Mouse (Mus musculus): ENCODE data around the gene Gm13696. TPM values are rescaled to one million over a fixed set of nuclear protein-coding genes. Genes with fewer than 3 reads are reported as not detected.
"Not testable (repeated sequence)": the region's sequence is repeated elsewhere in the genome, so short reads cannot be mapped to it uniquely, and the experiment has no call there.

Gene Gm13696
- 1 to 10 TPM; 1.5 to 1.7 TPM for total RNA-seq (2021)
- long read RNA-seq, experiment 1: 0 reads
- long read RNA-seq, experiment 2: 0 reads

DNA sequence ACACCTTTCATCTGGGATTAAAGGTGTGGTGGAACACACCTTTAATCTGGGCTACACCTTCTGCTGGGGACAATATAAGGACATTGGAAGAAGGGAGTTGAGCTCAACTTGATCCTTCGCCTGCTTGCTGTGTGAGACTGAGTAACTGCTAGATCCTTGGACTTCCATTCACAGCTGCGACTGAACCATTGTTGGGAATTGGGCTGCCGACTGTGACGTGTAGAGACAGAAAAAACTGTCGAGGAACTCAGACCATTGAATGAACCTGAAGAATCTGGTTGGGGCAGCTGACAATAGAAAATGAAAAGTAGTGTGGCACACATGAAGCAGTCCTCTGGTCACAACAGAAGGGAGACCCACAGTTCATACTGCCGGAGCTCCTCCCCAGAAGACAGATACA, at the start of gene Gm13696:
Gene Gm13696 (plus strand): TSS at position 301 of the 400 bp plus-strand sequence.
- not testable (repeated sequence) for DNase-seq

DNA sequence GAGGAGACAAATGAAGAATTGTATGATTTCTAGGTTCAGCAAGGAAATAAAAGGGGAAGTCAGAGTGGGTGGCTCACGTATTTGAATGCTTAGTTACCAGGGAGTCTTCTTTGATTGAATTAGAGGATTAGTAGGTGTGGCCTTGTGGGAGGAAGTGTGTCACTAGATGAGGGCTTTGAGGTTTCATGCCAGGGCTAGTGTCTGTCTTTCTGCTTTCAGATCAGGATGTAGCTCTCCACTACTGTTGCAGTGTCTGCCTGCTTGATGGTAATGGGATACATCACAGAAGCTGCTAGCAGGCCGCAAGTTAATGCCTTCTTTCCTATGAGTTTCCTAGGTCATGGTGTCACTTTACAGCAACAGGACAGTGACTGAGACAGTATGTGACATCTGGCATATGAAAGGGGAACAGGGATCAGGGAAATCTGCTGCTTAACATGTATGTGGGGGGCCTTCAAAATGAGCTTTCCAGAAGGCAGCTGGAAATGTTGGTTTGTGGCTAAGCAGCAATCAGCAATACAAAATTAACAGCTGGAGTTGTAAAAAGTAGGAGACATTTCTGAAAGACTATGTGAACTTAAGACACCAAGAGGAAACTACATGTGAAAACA, 43.3 kb upstream of the Gm13696 start:
- DNase-seq: no peak

GRCm38 (mm10) chr2:83940931-83941361, 32.0 kb upstream of the Gm13696 start, which contains the start of gene Zswim2:
Gene Zswim2 (minus strand): TSS chr2:83941228.
- peak; percentile 9 to 28 for DNase-seq

GRCm38 (mm10) chr2:83941378-83941777, 31.5 kb upstream of the Gm13696 start:
- no peak for DNase-seq

- DNase-seq: no peak
Observed at GRCm38 (mm10) chr2:83941792-83942191, 31.1 kb upstream of the Gm13696 start.

DNA sequence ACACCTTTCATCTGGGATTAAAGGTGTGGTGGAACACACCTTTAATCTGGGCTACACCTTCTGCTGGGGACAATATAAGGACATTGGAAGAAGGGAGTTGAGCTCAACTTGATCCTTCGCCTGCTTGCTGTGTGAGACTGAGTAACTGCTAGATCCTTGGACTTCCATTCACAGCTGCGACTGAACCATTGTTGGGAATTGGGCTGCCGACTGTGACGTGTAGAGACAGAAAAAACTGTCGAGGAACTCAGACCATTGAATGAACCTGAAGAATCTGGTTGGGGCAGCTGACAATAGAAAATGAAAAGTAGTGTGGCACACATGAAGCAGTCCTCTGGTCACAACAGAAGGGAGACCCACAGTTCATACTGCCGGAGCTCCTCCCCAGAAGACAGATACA, 17.5 kb upstream of the Gm13696 start, which contains the start of gene Gm13698:
Gene Gm13698 (plus strand): TSS at position 301 of the 400 bp plus-strand sequence.
- not testable (repeated sequence) for DNase-seq

DNA sequence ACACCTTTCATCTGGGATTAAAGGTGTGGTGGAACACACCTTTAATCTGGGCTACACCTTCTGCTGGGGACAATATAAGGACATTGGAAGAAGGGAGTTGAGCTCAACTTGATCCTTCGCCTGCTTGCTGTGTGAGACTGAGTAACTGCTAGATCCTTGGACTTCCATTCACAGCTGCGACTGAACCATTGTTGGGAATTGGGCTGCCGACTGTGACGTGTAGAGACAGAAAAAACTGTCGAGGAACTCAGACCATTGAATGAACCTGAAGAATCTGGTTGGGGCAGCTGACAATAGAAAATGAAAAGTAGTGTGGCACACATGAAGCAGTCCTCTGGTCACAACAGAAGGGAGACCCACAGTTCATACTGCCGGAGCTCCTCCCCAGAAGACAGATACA, 11.7 kb upstream of the Gm13696 start, which contains the start of gene Gm13693:
Gene Gm13693 (plus strand): TSS at position 301 of the 400 bp plus-strand sequence.
- DNase-seq: not testable (repeated sequence)

- DNase-seq: not testable (repeated sequence)
Observed at GRCm38 (mm10) chr2:83967013-83967412, 5.9 kb upstream of the Gm13696 start, which contains the start of gene Gm13695. Gene Gm13695 (plus strand): TSS chr2:83967313.

DNA sequence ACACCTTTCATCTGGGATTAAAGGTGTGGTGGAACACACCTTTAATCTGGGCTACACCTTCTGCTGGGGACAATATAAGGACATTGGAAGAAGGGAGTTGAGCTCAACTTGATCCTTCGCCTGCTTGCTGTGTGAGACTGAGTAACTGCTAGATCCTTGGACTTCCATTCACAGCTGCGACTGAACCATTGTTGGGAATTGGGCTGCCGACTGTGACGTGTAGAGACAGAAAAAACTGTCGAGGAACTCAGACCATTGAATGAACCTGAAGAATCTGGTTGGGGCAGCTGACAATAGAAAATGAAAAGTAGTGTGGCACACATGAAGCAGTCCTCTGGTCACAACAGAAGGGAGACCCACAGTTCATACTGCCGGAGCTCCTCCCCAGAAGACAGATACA, 5.7 kb downstream of the Gm13696 start, which contains the start of gene Gm13694:
Gene Gm13694 (plus strand): TSS at position 301 of the 400 bp plus-strand sequence.
- DNase-seq: not testable (repeated sequence)

DNA sequence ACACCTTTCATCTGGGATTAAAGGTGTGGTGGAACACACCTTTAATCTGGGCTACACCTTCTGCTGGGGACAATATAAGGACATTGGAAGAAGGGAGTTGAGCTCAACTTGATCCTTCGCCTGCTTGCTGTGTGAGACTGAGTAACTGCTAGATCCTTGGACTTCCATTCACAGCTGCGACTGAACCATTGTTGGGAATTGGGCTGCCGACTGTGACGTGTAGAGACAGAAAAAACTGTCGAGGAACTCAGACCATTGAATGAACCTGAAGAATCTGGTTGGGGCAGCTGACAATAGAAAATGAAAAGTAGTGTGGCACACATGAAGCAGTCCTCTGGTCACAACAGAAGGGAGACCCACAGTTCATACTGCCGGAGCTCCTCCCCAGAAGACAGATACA, 11.5 kb downstream of the Gm13696 start, which contains the start of gene Gm13697:
Gene Gm13697 (plus strand): TSS at position 301 of the 400 bp plus-strand sequence.
- DNase-seq: not testable (repeated sequence)

GRCm38 (mm10) chr2:83990253-83990652, 17.3 kb downstream of the Gm13696 start, which contains the start of gene Gm13691:
Gene Gm13691 (plus strand): TSS chr2:83990553.
- not testable (repeated sequence) for DNase-seq

- DNase-seq: peak in 1 of 2 experiments; percentile 5
Observed at GRCm38 (mm10) chr2:83993639-83994255, 20.8 kb downstream of the Gm13696 start.

DNA sequence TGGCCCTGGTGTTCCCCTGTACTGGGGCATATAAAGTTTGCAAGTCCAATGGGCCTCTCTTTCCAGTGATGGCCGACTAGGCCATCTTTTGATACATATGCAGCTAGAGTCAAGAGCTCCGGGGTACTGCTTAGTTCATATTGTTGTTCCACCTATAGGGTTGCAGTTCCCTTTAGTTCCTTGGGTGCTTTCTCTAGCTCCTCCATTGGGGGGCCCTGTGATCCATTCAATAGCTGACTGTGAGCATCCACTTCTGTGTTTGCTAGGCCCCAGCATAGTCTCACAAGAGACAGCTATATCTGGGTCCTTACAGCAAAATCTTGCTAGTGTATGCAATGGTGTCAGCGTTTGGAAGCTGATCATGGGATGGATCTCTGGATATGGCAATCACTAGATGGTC, 21.6 kb downstream of the Gm13696 start:
- DNase-seq: not testable (repeated sequence)

DNA sequence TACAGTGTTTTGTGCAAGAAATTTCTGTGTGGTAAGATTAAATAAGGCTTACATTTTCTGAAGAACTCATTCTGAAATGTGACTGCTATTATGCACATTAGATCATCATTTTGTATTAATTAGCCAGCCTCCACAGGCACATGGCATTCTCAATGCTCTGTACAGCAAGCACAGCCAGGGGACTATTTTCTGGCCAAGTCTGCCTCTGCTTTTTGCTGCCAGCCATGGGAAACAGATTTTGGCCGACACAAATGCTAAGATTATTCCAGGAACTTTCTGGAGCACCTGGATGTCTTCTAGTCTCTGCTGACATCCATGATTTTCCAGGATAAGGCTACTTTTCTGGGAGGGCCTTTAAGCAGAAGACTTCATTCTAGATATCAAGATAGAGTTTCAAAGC, 36.0 kb downstream of the Gm13696 start:
- no peak for DNase-seq

DNA sequence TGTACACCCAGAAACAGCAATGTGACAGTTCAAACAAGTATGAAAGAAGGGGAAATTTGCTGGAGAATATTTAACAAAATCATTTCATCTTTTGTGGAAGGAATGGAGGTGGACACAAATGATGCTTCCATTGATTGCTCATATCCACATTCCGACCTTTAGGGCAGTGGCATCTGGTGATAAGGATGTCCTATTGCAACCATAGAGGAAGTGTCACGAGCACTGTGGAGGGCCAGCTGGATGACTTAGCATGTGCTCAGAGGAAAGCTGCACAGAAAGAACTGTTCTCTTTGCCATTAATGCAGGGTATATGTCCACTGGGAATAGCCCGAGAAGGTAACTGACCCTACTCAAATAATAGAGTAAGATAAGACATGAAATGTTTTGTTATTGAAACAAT, 36.9 kb downstream of the Gm13696 start:
- DNase-seq: peak; percentile 0 to 4

- DNase-seq: no peak
Observed at GRCm38 (mm10) chr2:84014572-84014971, 41.6 kb downstream of the Gm13696 start.

DNA sequence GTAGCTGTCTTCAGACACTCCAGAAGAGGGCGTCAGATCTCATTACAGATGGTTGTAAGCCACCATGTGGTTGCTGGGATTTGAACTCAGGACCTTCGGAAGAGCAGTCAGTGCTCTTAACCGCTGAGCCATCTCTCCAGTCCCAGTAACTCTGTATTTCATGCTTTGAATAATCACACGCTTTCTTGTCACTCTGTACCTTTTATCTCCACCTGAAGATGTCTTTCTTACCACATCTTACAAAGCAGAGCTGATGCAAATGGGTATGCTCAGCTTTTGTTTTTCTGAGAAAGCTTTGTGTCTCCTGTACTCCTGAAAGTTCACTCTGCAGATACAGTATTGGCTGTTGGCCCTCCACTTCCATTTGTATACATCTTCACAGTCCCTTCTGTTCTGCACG, 43.4 kb downstream of the Gm13696 start:
- not testable (repeated sequence) for DNase-seq

GRCm38 (mm10) chr2:84018330-84018729, 45.4 kb downstream of the Gm13696 start:
- no peak for DNase-seq

DNA sequence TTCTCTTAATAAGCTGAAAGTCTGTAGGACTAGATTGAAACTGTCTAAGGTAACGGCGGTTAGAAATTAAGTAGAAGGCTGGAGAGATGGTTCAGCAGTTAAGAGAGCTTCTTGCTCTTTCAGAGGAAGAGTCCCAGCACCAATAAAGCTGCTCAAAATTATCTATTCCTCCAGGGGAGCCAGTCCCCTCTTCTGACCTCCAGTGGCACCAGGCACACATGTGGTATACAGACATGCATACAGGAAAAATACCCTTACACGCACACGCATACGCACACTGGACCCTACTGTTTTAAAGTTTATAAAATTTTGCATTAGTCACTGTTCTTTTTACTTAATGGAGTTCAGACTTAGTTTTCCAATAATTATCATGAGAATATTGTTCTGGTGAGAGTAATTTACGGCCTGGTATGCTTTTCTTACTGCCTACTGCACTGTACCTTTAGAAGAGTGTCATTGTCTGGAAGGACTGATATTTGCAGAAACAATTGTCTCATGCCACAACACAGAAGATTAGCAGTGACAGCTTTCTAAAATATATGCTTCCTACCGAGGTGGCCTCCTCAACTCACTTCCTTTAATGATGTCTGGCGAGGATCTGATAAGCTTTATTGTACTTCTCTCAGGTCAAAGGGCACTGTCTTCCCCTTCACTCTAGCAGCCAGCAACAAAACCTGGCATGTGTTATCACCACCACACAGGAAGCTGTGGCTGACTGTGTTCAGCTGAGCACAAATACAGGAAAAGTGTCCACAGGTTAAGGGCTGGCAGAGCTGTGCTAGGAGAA, 46.8 kb downstream of the Gm13696 start:
- peak; percentile 15 to 21 for DNase-seq

GRCm38 (mm10) chr2:84021930-84022329, 49.0 kb downstream of the Gm13696 start:
- DNase-seq: no peak

GRCm38 (mm10) chr2:84022905-84023304, 50.0 kb downstream of the Gm13696 start:
- DNase-seq: peak; percentile 5 to 13

- no peak for DNase-seq
Observed at GRCm38 (mm10) chr2:84023319-84023718, 50.4 kb downstream of the Gm13696 start.

Data from adrenal gland, postnatal 36 days (tissue).